Mouse (Mus musculus) heart, embryonic 15.5 days (tissue): ENCODE measurements around the gene Traf5. TPM values are rescaled to one million over a fixed set of nuclear protein-coding genes. Genes with fewer than 3 reads are reported as not detected.
A peak's percentile ranks its signal among the peaks of the same experiment; 100 is the strongest.

ENCODE experiments used
- ATAC-seq: fragments of 200-750 bp; cut with Nextera tagmentation; replicated peaks from 2 replicates; pipeline ENCODE4 v1.8.0; 2017; ENCODE audit warnings: low read depth, moderate TSS enrichment; ENCODE audit not compliant: insufficient number of reproducible peaks, insufficient read depth, low FRiP score
- H3K27ac ChIP-seq: fragments of 300-500 bp; sonication (generic); 2 replicates; pipeline ENCODE4 v1.5.1; 2015; ENCODE audit warnings: mild to moderate bottlenecking, inconsistent platforms
- H3K27me3 ChIP-seq: fragments of 300-500 bp; sonication (generic); 2 replicates; pipeline ENCODE4 v1.6.1; 2015; ENCODE audit warnings: inconsistent platforms
- H3K36me3 ChIP-seq: fragments of 300-500 bp; sonication (generic); 2 replicates; pipeline ENCODE4 v1.6.1; 2015; ENCODE audit warnings: mild to moderate bottlenecking, inconsistent platforms
- H3K4me1 ChIP-seq: fragments of 300-500 bp; sonication (generic); replicated peaks from 2 replicates; pipeline ENCODE4 v1.6.1; 2015; ENCODE audit warnings: inconsistent platforms
- H3K4me2 ChIP-seq: fragments of 300-500 bp; sonication (generic); 2 replicates; pipeline ENCODE4 v1.6.1; 2015; ENCODE audit warnings: inconsistent platforms, mild to moderate bottlenecking, moderate library complexity
- H3K4me3 ChIP-seq: fragments of 300-500 bp; sonication (generic); 2 replicates; pipeline ENCODE4 v1.5.1; 2015; ENCODE audit warnings: mild to moderate bottlenecking, inconsistent platforms
- H3K9ac ChIP-seq: fragments of 300-500 bp; sonication (generic); 2 replicates; pipeline ENCODE4 v1.6.1; 2015; ENCODE audit warnings: mild to moderate bottlenecking, inconsistent platforms
- H3K9me3 ChIP-seq: fragments of 300-500 bp; sonication (generic); replicated peaks from 2 replicates; pipeline ENCODE4 v1.6.1; 2016; ENCODE audit warnings: inconsistent platforms
- WGBS: fragments of 180-500 bp; shearing (Covaris S2); methylation state at CpG from one replicate; pipeline ENCODE4 v1.1.7; 2015; ENCODE audit warnings: mixed read lengths; 5-methylcytosine and 5-hydroxymethylcytosine counted together
- polyA plus RNA-seq: library from polyadenylated mRNA; unstranded; fragments of >200 nt; fragmentation: Nextera tagmentation; extraction: Ambion mirVana; gene quantifications from 2 replicates; pipeline ENCODE4 v1.2.1, GENCODE M21; 2015

The Traf5 gene
- polyA plus RNA-seq, 1 experiment from 2014 or later: 13.6 TPM

DNA sequence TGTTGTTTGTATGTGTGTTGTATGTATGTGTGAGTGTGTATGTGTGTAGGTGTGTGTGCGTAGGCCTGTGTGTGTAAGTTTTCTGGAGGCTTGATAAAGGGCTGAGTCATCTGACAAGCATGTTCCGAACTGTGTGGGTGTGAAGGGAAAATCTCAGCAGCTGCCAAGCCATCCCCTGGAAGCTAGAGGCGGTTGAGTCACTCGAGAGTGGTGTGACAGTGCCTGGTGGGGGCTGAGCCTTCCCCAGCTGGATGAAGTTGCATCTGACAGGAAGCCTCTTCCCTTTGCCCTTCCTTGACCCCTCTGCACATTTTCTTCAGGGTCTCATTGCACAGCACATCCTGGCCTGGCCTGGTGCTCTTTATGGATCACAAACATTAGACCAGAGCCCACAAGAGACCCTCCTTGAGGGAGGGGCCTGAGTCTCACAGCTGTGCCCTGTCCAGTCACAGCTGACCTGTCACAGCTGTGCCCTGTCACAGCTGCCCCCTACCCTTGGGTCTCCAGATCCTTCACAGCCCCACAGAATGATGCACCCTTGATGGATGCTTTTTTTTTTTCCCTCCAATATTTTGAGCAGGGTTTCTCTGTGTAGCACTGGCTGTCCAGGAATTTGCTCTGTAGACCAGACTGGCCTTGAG lies 30.6 kb downstream of the Traf5 start:
- Histone ChIP-seq H3K4me2 (no peak overlapping the region), H3K27me3 (no peaks in the 10 kb centered on the region), H3K27ac (peak overlapping the region; percentile 80), H3K4me1 (peaks cover 18% of the 10 kb centered on the region), H3K9ac (no peak overlapping the region), H3K36me3 (peaks cover 39% of the 10 kb centered on the region), H3K9me3 (no peaks in the 10 kb centered on the region), H3K4me3 (no peak overlapping the region)
- 8% methylated on average over 4 of the region's 4 CpGs for WGBS
- ATAC-seq: peak; percentile 89

DNA sequence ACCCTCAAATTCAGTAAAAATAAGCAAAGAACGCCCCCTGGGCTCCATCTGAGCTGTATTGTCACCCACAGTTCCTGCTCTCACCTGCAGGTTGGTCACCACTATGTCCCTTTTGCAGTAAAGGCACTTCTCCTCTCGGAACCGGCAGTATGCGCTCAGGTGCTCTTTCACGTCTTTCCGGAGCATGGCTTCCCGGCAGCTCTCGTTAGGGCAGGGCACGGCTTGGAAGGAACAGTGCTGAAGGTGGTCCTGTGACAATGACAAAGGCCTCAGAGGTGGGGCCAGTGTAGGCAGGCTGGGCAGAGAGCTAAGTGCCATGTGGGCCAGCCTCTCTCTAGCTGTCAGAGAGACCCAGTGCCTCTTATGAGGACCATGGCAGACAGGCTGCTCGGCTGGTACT lies 33.4 kb downstream of the Traf5 start:
- peaks cover 23% of the 10 kb centered on the region for H3K4me1 ChIP-seq
- no peak overlapping the region for H3K9ac ChIP-seq
- H3K4me2 ChIP-seq: no peak overlapping the region
- no peak overlapping the region for H3K4me3 ChIP-seq
- 87% methylated on average over 10 of the region's 10 CpGs for WGBS
- no peak for ATAC-seq
- H3K27me3 ChIP-seq: no peaks in the 10 kb centered on the region
- H3K36me3 ChIP-seq: peaks cover 20% of the 10 kb centered on the region
- no peak overlapping the region for H3K27ac ChIP-seq
- no peaks in the 10 kb centered on the region for H3K9me3 ChIP-seq

DNA sequence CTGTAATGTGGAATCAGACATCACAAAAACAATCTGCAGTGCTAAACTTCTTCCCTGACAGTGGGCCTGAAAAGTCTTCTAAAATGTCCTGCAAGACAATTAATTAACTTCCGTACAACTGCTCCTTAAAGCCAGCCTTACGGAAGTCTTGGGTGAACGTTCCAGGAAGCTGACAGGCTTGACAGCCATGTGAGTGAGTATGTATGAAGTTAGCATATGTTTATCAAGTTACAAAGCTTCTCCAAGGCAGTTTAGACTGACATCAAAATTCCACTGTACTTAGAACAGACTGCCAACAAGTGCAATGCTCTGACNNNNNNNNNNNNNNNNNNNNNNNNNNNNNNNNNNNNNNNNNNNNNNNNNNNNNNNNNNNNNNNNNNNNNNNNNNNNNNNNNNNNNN lies 38.6 kb downstream of the Traf5 start:
- WGBS: 34% methylated on average over 3 of the region's 3 CpGs
- Histone ChIP-seq H3K4me1 (peaks cover 18% of the 10 kb centered on the region), H3K4me3 (no peak overlapping the region), H3K27ac (peak overlapping the region; percentile 75), H3K36me3 (peaks cover 10% of the 10 kb centered on the region), H3K27me3 (no peaks in the 10 kb centered on the region), H3K4me2 (no peak overlapping the region), H3K9ac (no peak overlapping the region), H3K9me3 (no peaks in the 10 kb centered on the region)
- no peak; the same call in 1 of the 2 replicates for ATAC-seq

DNA sequence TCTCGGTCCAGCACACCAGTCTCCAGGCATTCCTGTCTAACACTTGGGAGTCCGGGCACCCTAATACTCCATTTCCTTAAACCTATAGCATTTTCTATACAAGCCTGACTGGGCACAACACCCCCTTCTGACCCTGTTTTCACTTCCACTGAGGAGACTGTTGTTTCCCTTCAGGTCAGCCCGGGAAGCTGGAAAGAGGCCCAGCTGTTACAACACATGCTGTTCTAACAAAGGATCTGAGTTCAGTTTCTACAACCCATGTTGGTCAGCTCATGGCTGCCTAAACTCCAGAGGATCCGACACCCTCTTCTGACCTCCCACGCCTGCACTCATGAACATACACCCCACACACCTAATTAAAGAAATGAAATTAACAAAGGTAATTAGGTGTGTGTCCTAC lies 39.4 kb downstream of the Traf5 start:
- Histone ChIP-seq H3K36me3 (peaks cover 10% of the 10 kb centered on the region), H3K4me1 (peaks cover 18% of the 10 kb centered on the region), H3K27me3 (no peaks in the 10 kb centered on the region), H3K4me3 (no peak overlapping the region), H3K27ac (0 out of 2 replicates have a peak overlapping the region, but pooled peaks have one; percentile 75), H3K9me3 (no peaks in the 10 kb centered on the region), H3K4me2 (no peak overlapping the region), H3K9ac (no peak overlapping the region)
- no peak for ATAC-seq
- WGBS: 82% methylated on average over 5 of the region's 5 CpGs

DNA sequence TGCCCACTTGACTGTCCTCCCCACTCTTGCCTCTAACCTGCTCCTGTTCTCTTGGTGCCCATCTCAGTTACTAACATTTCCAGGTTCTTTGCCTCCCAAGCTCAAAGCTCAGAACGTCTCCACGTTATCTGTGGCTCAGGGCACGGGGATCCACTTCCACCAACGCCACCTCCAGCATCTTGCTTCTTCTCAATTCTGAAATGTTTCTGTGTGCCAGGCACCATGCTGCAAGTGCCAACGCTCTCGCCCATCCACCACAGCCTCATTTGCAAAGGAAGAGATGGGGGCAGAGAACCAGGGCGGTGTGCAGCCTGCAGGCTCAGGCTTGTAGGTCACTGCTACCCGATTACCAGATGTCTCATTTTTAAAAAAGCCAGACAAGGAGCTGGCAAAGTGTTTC lies 39.9 kb downstream of the Traf5 start:
- Histone ChIP-seq H3K9me3 (no peaks in the 10 kb centered on the region), H3K4me2 (no peak overlapping the region), H3K27ac (no peak overlapping the region), H3K9ac (no peak overlapping the region), H3K27me3 (no peaks in the 10 kb centered on the region), H3K36me3 (peaks cover 10% of the 10 kb centered on the region), H3K4me1 (peaks cover 18% of the 10 kb centered on the region), H3K4me3 (no peak overlapping the region)
- WGBS: 88% methylated on average over 8 of the region's 8 CpGs
- ATAC-seq: no peak

DNA sequence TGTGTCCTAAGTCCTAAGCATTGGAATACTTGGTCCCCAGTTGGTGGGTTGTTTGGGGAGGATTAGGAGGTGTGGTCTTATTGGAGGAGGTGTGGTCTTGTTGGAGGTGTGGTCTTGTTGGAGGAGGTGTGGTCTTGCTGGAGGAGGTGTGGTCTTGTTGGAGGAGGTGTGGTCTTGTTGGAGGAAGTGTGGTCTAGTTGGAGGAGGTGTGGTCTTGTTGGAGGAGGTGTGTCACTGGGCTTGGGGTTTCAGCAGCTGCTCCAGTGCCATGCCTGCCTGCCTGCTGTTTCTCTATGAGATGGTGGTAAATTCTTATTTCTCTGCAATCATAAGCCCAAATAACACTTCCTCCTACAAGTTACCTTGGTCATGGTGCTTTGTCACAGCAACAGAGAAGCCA lies 93.3 kb downstream of the Traf5 start:
- Histone ChIP-seq H3K4me1 (peaks cover 6% of the 10 kb centered on the region; the same call in 1 of the 2 replicates), H3K4me3 (no peak overlapping the region), H3K9ac (no peak overlapping the region), H3K9me3 (no peaks in the 10 kb centered on the region), H3K27me3 (no peaks in the 10 kb centered on the region), H3K27ac (no peak overlapping the region), H3K4me2 (no peak overlapping the region), H3K36me3 (peaks cover 34% of the 10 kb centered on the region; the same call in 1 of the 2 replicates)
- no peak for ATAC-seq

DNA sequence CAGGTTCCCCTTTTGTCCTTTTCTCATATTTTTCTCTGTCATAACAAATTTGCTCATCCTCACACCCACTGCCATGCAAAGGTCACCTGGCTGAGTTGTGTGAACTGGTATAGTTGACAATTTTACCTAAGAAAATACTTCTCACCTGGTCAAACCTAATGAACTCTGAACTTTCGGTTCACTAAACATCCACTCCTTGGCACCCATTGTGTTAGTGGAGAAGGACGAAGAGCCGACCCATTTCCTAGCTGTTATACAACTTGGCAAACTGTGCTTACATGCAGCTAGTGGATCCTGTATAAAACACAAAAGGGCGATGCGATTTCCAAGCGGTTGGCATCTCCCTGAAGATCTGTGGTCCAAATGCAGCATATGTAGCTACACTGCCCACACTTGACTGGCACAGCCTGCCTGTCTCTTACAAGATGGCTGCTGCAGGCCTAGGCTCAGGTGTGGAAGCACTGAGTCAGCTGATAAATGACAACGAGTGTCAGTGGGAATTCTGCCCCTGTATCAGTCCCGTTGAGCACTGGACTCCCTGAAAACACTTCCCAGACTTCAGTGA lies 95.7 kb downstream of the Traf5 start:
- H3K4me1 ChIP-seq: peaks cover 11% of the 10 kb centered on the region
- no peaks in the 10 kb centered on the region for H3K27me3 ChIP-seq
- 87% methylated on average over 8 of the region's 8 CpGs for WGBS
- H3K27ac ChIP-seq: no peak overlapping the region
- H3K9me3 ChIP-seq: no peaks in the 10 kb centered on the region
- H3K4me2 ChIP-seq: no peak overlapping the region
- ATAC-seq: no peak
- peaks cover 34% of the 10 kb centered on the region; the same call in 1 of the 2 replicates for H3K36me3 ChIP-seq
- no peak overlapping the region for H3K9ac ChIP-seq
- H3K4me3 ChIP-seq: no peak overlapping the region

DNA sequence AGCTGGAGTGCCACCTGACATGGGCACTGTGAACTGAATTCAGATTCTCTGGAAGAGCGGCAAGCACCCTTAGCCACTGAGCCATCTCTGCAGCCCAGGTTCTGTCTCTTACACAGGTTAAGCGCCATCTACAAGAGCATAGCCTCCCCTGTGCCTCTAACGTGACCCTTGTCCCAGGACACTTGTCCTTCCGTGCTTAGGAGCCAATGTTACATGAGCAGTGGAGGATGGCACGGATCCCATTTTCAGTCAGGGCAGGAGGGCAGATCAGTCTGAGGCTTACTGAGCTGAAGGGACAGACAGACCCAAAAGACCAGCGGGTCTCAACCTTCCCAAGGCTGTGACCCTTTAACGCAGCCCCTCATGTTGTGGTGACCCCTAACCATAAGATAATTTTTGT lies 96.4 kb downstream of the Traf5 start:
- H3K9me3 ChIP-seq: no peaks in the 10 kb centered on the region
- no peak for ATAC-seq
- H3K27ac ChIP-seq: no peak overlapping the region
- no peak overlapping the region for H3K4me3 ChIP-seq
- H3K4me2 ChIP-seq: no peak overlapping the region
- H3K9ac ChIP-seq: no peak overlapping the region
- peaks cover 11% of the 10 kb centered on the region for H3K4me1 ChIP-seq
- no peaks in the 10 kb centered on the region for H3K27me3 ChIP-seq
- 90% methylated on average over 7 of the region's 7 CpGs for WGBS
- H3K36me3 ChIP-seq: peaks cover 32% of the 10 kb centered on the region; the same call in 1 of the 2 replicates

DNA sequence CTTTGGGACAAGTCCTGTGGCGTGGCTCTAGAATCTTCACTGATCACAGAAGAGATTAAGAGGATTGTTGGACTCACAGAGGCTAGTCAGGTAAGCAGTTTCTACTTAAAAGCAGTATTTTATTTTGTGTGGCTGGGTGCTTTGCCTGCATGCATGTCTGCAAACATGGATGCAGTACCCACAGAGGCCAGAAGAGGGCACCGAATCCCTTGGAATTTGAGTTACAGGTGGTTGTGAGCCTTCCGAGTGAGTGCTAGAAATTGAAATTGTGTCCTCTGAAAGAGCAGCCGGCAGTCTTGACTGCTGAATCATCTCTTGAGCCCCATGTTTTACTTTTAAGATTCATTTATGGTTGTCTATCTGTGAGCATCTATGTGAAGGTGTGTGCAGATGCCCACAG lies 96.9 kb downstream of the Traf5 start:
- WGBS: 63% methylated on average over 4 of the region's 4 CpGs
- H3K4me2 ChIP-seq: no peak overlapping the region
- H3K27ac ChIP-seq: no peak overlapping the region
- no peaks in the 10 kb centered on the region for H3K9me3 ChIP-seq
- H3K27me3 ChIP-seq: no peaks in the 10 kb centered on the region
- H3K4me1 ChIP-seq: peaks cover 11% of the 10 kb centered on the region
- H3K9ac ChIP-seq: no peak overlapping the region
- H3K36me3 ChIP-seq: peaks cover 27% of the 10 kb centered on the region; the same call in 1 of the 2 replicates
- ATAC-seq: no peak
- no peak overlapping the region for H3K4me3 ChIP-seq

DNA sequence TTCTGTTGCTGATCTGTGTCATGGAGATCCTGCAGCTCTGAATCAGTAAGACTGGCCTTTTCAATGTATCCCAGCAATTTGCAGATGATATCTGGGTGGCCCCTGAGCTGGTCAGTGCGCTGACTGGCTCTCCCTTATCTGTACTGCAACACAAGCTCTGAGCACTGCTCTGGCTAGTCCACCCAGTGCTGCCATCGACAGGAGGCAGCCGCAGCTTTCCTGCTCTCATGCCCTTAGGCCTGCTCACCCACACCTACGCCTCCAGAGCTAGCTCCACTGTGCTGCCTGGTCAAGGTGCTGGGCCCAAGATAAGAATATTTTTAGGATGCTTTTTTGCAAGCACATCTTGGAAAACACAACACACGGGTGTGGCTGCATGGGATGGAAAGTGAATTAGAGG lies 97.9 kb downstream of the Traf5 start:
- ATAC-seq: no peak
- no peak overlapping the region for H3K27ac ChIP-seq

DNA sequence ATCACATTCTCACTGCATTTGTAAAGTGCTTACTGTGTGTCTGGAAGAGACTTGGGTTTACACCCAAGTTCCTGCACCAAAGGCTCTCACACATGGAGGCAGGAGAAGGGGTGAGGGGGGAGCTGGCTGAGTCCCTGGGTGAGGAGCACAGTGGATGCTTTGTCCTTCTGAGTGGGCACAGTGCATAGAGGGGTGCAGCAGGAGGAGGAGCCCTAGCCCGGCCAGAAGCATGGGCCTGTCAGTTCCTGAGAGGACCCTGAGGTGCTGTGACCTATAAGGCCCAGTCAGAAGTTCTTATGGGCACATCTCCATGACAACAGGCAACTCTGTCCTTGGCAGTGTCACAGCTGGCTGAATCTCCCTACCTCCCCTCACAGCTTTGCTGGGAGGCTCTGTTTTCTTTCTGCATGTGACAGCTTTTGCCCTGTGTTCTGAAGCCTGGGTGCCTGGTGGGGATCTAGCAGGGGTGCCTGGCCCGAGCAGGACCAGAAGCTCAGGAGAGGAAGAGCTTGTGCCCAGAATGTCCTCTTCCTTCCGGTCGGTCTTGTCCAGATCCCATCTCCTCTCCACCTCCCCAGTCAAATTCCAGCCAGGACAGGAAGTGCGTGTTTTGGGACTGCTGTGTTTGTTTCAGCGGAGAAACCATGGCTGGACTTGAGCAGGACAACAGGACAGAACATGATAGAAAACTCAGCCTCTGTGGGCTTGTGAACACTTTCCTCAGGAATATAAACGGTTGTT lies 100.1 kb downstream of the Traf5 start:
- H3K4me3 ChIP-seq: no peak overlapping the region
- H3K9me3 ChIP-seq: no peaks in the 10 kb centered on the region
- no peak for ATAC-seq
- H3K4me2 ChIP-seq: no peak overlapping the region
- no peaks in the 10 kb centered on the region for H3K27me3 ChIP-seq
- H3K4me1 ChIP-seq: peaks cover 26% of the 10 kb centered on the region
- peak overlapping the region; percentile 39; the same call in 1 of the 2 replicates for H3K27ac ChIP-seq
- no peak overlapping the region for H3K9ac ChIP-seq
- 61% methylated on average over 7 of the region's 7 CpGs for WGBS
- peaks cover 6% of the 10 kb centered on the region; the same call in 1 of the 2 replicates for H3K36me3 ChIP-seq

More for the DNA sequence above, 97.9 kb downstream of the Traf5 start:
- no peak overlapping the region for H3K9ac ChIP-seq
- no peak overlapping the region for H3K4me2 ChIP-seq
- peaks cover 18% of the 10 kb centered on the region; the same call in 1 of the 2 replicates for H3K36me3 ChIP-seq
- H3K4me3 ChIP-seq: no peak overlapping the region
- no peaks in the 10 kb centered on the region for H3K9me3 ChIP-seq
- peaks cover 13% of the 10 kb centered on the region for H3K4me1 ChIP-seq
- 57% methylated on average over 5 of the region's 5 CpGs for WGBS
- no peaks in the 10 kb centered on the region for H3K27me3 ChIP-seq
